Mouse (Mus musculus): Measurements from ENCODE around the gene Tbc1d21. TPM values are rescaled to one million over a fixed set of nuclear protein-coding genes. Genes with fewer than 3 reads are reported as not detected.

Tbc1d21 gene
- polyA plus RNA-seq, 1 experiment: not detected

- Histone ChIP-seq H3K36me3 (ENCODE audit: control insufficient read depth) (no peaks in the 10 kb centered on the region), H3K9me3 (ENCODE audit: control insufficient read depth, low read length) (no peaks in the 10 kb centered on the region), H3K4me3 (replicated peaks) (no peak overlapping the region), H3K4me1 (ENCODE audit: control insufficient read depth) (no peaks in the 10 kb centered on the region), H3K27me3 (ENCODE audit: control insufficient read depth) (no peaks in the 10 kb centered on the region)
- TF ChIP-seq TAL1 (IDR thresholded peaks at IDR 0.05; ENCODE audit: low read length) (no peak), GATA1 (IDR thresholded peaks at IDR 0.05; ENCODE audit: low read length) (no peak)
These were observed 15.6 kb downstream of the Tbc1d21 start for GRCm38 (mm10) chr9:58354701-58355100.

GRCm38 (mm10) chr9:58353224-58353623 lies 17.0 kb downstream of the Tbc1d21 start:
- Histone ChIP-seq H3K4me3 (replicated peaks) (no peak overlapping the region), H3K36me3 (ENCODE audit: control insufficient read depth) (no peaks in the 10 kb centered on the region), H3K9me3 (ENCODE audit: control insufficient read depth, low read length) (no peaks in the 10 kb centered on the region), H3K27me3 (ENCODE audit: control insufficient read depth) (no peaks in the 10 kb centered on the region), H3K4me1 (ENCODE audit: control insufficient read depth) (no peaks in the 10 kb centered on the region)
- TF ChIP-seq GATA1 (IDR thresholded peaks at IDR 0.05; ENCODE audit: low read length) (no peak), TAL1 (IDR thresholded peaks at IDR 0.05; ENCODE audit: low read length) (no peak)

DNA sequence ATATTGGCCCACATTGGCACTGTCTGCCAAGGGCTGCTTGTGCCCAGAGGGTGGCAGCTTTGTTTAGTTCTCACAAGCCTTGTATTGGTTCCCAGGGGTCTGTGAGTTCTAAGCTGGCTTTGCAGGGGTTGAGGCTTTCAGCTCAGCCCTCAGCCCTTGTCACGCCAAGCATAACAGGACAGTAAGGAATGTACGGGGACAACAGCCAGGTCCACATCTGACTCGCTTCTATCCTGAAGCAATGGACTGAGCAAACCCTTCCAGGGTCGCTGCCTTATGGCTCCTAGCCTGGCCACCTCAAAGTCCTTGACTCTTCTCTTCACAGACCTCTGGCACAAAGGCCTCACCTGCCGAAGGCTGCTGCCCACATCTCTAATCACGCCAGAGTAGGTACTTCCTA lies 22.5 kb downstream of the Tbc1d21 start:
- no peak overlapping the region for H3K4me3 ChIP-seq (replicated peaks)
- no peaks in the 10 kb centered on the region for H3K9me3 ChIP-seq (ENCODE audit: control insufficient read depth, low read length)
- no peak for TF ChIP-seq TAL1 (IDR thresholded peaks at IDR 0.05; ENCODE audit: low read length)
- no peak for TF ChIP-seq GATA1 (IDR thresholded peaks at IDR 0.05; ENCODE audit: low read length)
- H3K4me1 ChIP-seq (ENCODE audit: control insufficient read depth): no peaks in the 10 kb centered on the region
- H3K36me3 ChIP-seq (ENCODE audit: control insufficient read depth): no peaks in the 10 kb centered on the region
- no peaks in the 10 kb centered on the region for H3K27me3 ChIP-seq (ENCODE audit: control insufficient read depth)

DNA sequence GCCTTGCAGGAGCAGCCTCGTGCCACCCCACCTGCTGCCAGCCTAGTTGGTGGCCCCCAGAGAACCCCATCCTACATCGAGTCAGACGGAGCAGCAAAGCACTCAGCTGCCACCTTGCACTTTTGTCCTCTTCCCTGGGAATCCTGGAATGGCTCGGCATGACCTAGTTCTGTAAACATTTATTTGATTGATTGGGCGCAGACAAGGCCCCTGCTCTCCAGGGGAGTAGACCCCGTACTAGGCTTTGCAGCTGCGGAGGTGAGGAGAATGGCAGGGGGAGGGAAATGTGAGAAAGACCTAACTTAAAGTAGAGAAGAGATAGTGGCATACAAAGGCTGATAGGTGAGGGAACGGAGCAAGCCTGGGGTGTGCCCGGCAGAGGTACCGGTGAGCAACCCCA lies 23.8 kb downstream of the Tbc1d21 start:
- Histone ChIP-seq H3K36me3 (ENCODE audit: control insufficient read depth) (no peaks in the 10 kb centered on the region), H3K4me1 (ENCODE audit: control insufficient read depth) (no peaks in the 10 kb centered on the region), H3K4me3 (replicated peaks) (no peak overlapping the region), H3K9me3 (ENCODE audit: control insufficient read depth, low read length) (no peaks in the 10 kb centered on the region), H3K27me3 (ENCODE audit: control insufficient read depth) (no peaks in the 10 kb centered on the region)
- TF ChIP-seq GATA1 (IDR thresholded peaks at IDR 0.05; ENCODE audit: low read length): no peak
- TF ChIP-seq TAL1 (IDR thresholded peaks at IDR 0.05; ENCODE audit: low read length): no peak

DNA sequence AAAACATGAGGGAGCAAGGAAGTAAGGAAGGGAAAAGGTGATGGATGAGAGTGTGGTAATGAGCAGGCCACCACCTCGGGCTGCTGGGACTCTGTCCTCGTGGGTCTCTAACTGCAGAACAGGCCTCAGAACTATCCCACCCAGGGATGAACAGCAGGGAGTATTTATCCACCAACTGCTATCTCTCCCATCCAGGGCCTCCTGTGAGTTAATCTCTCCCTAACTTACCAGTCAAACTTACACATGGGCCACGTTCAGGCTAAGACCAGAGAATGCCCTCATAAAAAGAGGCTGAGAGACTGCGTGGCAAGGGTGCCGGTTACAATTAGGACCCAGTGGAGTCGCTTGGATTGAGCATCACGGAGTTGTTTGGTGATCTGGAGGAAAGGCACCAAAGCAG lies 24.3 kb downstream of the Tbc1d21 start:
- no peaks in the 10 kb centered on the region for H3K27me3 ChIP-seq (ENCODE audit: control insufficient read depth)
- TF ChIP-seq GATA1 (IDR thresholded peaks at IDR 0.05; ENCODE audit: low read length) (no peak), TAL1 (IDR thresholded peaks at IDR 0.05; ENCODE audit: low read length) (no peak)
- no peaks in the 10 kb centered on the region for H3K4me1 ChIP-seq (ENCODE audit: control insufficient read depth)
- no peaks in the 10 kb centered on the region for H3K36me3 ChIP-seq (ENCODE audit: control insufficient read depth)
- no peak overlapping the region for H3K4me3 ChIP-seq (replicated peaks)
- H3K9me3 ChIP-seq (ENCODE audit: control insufficient read depth, low read length): no peaks in the 10 kb centered on the region

DNA sequence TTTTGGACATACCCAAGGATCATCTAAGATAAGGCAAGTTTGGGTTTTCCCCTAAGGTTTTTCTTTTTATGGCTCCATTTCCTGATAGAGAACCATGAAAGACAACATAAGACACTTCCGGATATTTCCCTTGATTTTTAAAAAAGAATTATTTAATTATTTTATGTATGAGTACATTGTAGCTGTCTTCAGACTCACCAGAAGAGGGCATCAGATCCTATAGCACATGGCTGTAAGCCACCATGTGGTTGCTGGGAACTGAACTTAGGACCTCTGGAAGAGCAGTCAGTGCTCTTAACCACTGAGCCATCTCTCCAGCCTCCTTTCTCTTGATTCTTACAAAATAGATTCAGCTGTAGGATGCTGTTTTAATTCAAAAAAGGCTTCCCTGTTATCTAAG lies 28.5 kb downstream of the Tbc1d21 start:
- Histone ChIP-seq H3K27me3 (ENCODE audit: control insufficient read depth) (no peaks in the 10 kb centered on the region), H3K4me1 (ENCODE audit: control insufficient read depth) (no peaks in the 10 kb centered on the region), H3K4me3 (replicated peaks) (no peak overlapping the region), H3K9me3 (ENCODE audit: control insufficient read depth, low read length) (no peaks in the 10 kb centered on the region), H3K36me3 (ENCODE audit: control insufficient read depth) (no peaks in the 10 kb centered on the region)
- TF ChIP-seq GATA1 (IDR thresholded peaks at IDR 0.05; ENCODE audit: low read length) (no peak), TAL1 (IDR thresholded peaks at IDR 0.05; ENCODE audit: low read length) (no peak)

DNA sequence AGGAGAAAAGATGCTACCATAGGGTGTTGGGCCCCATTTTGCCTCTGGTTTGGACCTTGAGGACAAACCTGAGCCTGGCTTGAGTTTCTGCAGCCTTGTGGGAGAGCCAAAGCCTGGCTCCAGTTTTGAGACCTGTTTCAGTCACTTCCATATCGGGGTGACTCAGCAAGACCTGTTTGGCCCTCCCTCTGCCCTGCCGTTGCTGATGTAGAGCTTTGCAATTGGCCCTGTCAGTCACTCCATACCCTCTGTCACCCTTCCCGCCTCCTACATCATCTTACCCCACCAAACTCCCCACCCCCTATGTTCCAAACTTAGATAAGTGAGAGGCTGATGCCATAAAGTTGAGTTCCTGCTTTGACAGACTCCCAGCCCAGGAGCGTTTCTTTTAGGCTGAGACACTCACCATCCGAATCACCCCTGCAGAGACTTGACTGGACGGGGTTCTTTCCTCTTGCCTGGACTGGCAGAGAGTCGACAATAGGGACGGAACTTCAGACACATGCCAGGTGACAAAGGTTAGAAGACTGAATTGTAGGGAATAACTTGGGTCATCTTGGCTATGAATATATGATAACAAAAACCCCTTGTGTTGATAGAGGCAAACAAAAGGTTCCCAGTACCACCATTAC lies 33.5 kb downstream of the Tbc1d21 start:
- no peaks in the 10 kb centered on the region for H3K36me3 ChIP-seq (ENCODE audit: control insufficient read depth)
- H3K27me3 ChIP-seq (ENCODE audit: control insufficient read depth): no peaks in the 10 kb centered on the region
- no peak for TF ChIP-seq TAL1 (IDR thresholded peaks at IDR 0.05; ENCODE audit: low read length)
- no peak for TF ChIP-seq GATA1 (IDR thresholded peaks at IDR 0.05; ENCODE audit: low read length)
- no peaks in the 10 kb centered on the region for H3K9me3 ChIP-seq (ENCODE audit: control insufficient read depth, low read length)
- no peak overlapping the region for H3K4me3 ChIP-seq (replicated peaks)
- no peaks in the 10 kb centered on the region for H3K4me1 ChIP-seq (ENCODE audit: control insufficient read depth)

GRCm38 (mm10) chr9:58331276-58331675 lies 39.0 kb downstream of the Tbc1d21 start:
- Histone ChIP-seq H3K4me3 (replicated peaks) (no peak overlapping the region), H3K27me3 (ENCODE audit: control insufficient read depth) (no peaks in the 10 kb centered on the region), H3K36me3 (ENCODE audit: control insufficient read depth) (no peaks in the 10 kb centered on the region), H3K9me3 (ENCODE audit: control insufficient read depth, low read length) (no peaks in the 10 kb centered on the region), H3K4me1 (ENCODE audit: control insufficient read depth) (no peaks in the 10 kb centered on the region)
- no peak for TF ChIP-seq GATA1 (IDR thresholded peaks at IDR 0.05; ENCODE audit: low read length)
- no peak for TF ChIP-seq TAL1 (IDR thresholded peaks at IDR 0.05; ENCODE audit: low read length)

- Histone ChIP-seq H3K9me3 (ENCODE audit: control insufficient read depth, low read length) (no peaks in the 10 kb centered on the region), H3K36me3 (ENCODE audit: control insufficient read depth) (no peaks in the 10 kb centered on the region), H3K27me3 (ENCODE audit: control insufficient read depth) (no peaks in the 10 kb centered on the region), H3K4me3 (replicated peaks) (no peak overlapping the region), H3K4me1 (ENCODE audit: control insufficient read depth) (no peaks in the 10 kb centered on the region)
- TF ChIP-seq GATA1 (IDR thresholded peaks at IDR 0.05; ENCODE audit: low read length) (no peak), TAL1 (IDR thresholded peaks at IDR 0.05; ENCODE audit: low read length) (no peak)
These were observed 40.0 kb downstream of the Tbc1d21 start for GRCm38 (mm10) chr9:58330293-58330692.

DNA sequence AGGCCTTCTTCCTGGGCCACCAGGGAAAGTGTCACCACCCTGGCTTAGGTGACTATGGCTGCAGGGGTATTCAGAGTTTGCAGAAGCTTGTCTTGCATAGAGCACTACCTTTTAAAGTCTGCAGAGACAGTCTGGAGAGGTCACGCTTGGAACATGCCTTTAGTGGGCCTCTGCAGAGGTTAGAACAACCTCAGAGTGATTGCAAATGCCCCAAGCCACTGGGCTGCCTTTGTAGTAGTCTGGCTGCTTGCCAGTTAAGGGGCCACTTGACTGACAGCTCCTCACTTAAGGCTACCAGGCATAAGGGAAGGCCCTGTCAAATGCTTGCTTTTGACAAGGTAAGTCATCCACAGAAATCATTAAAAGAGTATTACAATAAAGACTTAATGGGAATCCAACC lies 42.9 kb downstream of the Tbc1d21 start:
- H3K9me3 ChIP-seq (ENCODE audit: control insufficient read depth, low read length): no peaks in the 10 kb centered on the region
- H3K4me3 ChIP-seq (replicated peaks): no peak overlapping the region
- no peaks in the 10 kb centered on the region for H3K36me3 ChIP-seq (ENCODE audit: control insufficient read depth)
- no peak for TF ChIP-seq GATA1 (IDR thresholded peaks at IDR 0.05; ENCODE audit: low read length)
- no peak for TF ChIP-seq TAL1 (IDR thresholded peaks at IDR 0.05; ENCODE audit: low read length)
- H3K27me3 ChIP-seq (ENCODE audit: control insufficient read depth): no peaks in the 10 kb centered on the region
- H3K4me1 ChIP-seq (ENCODE audit: control insufficient read depth): no peaks in the 10 kb centered on the region
